Mouse (Mus musculus) hindbrain, embryonic 10.5 days (tissue): ENCODE measurements around the gene Tspan17. TPM values are rescaled to one million over a fixed set of nuclear protein-coding genes. Genes with fewer than 3 reads are reported as not detected.
A peak's percentile ranks its signal among the peaks of the same experiment; 100 is the strongest.

Experiments used
- DNase-seq: peaks from one replicate; pipeline ENCODE4 v3.0.0-alpha.2; 2017; ENCODE audit warnings: low spot score
- H3K27ac ChIP-seq: fragments of 300-500 bp; sonication (generic); 2 replicates; pipeline ENCODE4 v1.5.1; 2016; ENCODE audit warnings: mild to moderate bottlenecking, moderate library complexity
- H3K27me3 ChIP-seq: fragments of 300-500 bp; sonication (generic); 2 replicates; pipeline ENCODE4 v1.6.1; 2016; ENCODE audit warnings: mild to moderate bottlenecking; ENCODE audit not compliant: poor library complexity, insufficient read depth, severe bottlenecking
- H3K36me3 ChIP-seq: fragments of 300-500 bp; sonication (generic); 2 replicates; pipeline ENCODE4 v1.6.1; 2016; ENCODE audit warnings: mild to moderate bottlenecking, moderate library complexity
- H3K4me1 ChIP-seq: fragments of 300-500 bp; sonication (generic); replicated peaks from 2 replicates; pipeline ENCODE4 v1.6.1; 2016; ENCODE audit warnings: mild to moderate bottlenecking
- H3K4me3 ChIP-seq: fragments of 300-500 bp; sonication (generic); 2 replicates; pipeline ENCODE4 v1.5.1; 2016; ENCODE audit warnings: mild to moderate bottlenecking, moderate library complexity
- H3K9me3 ChIP-seq: fragments of 300-500 bp; sonication (generic); 2 replicates; pipeline ENCODE4 v1.6.1; 2016; ENCODE audit warnings: mild to moderate bottlenecking, moderate library complexity
- WGBS: fragments of 180-500 bp; shearing (Covaris S2); methylation state at CpG from one replicate; pipeline ENCODE4 v1.1.7; 2016; 5-methylcytosine and 5-hydroxymethylcytosine counted together
- polyA plus RNA-seq: library from polyadenylated mRNA; unstranded; fragments of >200 nt; fragmentation: Nextera tagmentation; extraction: Ambion mirVana; gene quantifications from 2 replicates; pipeline ENCODE4 v1.2.1, GENCODE M21; 2016

The Tspan17 gene
- polyA plus RNA-seq, 1 experiment from 2014 or later, result 26.5 TPM

DNA sequence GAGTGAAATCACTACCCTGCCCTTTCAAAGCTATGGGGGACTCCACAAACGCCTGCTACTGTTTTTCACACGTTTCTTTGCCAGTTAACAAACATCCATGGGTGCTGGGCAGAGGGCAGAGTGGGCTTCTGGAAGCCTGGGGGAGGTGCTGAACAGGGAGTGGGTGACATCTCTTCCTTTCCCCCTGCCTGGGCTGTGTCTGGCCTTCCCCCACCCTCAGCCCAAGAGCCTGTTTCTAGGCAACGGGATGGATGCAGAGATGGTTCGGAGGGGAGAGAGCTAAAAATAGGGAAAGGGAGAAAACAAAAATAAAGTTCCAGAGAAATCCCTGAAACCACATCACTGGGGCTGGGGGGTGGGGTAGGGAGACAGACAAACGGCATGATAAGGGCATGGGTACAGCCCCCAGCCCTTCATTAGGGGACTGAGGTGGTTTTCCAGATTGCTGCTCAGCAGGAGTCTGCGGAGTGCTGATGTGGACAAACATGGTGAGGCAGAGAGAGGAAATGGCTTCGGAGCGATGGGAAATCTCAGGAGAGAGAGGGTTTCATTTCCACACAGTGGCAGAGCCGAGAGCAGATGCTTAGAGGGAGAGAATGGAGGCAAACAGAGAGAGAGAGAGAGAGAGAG is 33.9 kb upstream of the Tspan17 start:
- Histone ChIP-seq H3K27ac (no peak overlapping the region; the same call in 1 of the 2 replicates), H3K27me3 (peaks cover 85% of the 10 kb centered on the region), H3K4me3 (no peak overlapping the region), H3K9me3 (no peaks in the 10 kb centered on the region), H3K4me1 (peaks cover 42% of the 10 kb centered on the region), H3K36me3 (no peaks in the 10 kb centered on the region)
- DNase-seq, result no peak
- 34% methylated on average over 9 of the region's 9 CpGs for WGBS

- no peak for DNase-seq
- no peaks in the 10 kb centered on the region for H3K9me3 ChIP-seq
- H3K4me1 ChIP-seq, result peaks cover 48% of the 10 kb centered on the region
- no peaks in the 10 kb centered on the region for H3K36me3 ChIP-seq
- no peak overlapping the region for H3K4me3 ChIP-seq
- WGBS, result 86% methylated on average over 8 of the region's 8 CpGs
- no peak overlapping the region for H3K27ac ChIP-seq
- H3K27me3 ChIP-seq, result peaks cover 85% of the 10 kb centered on the region
Measured at GRCm38 (mm10) chr13:54756156-54756712, 32.9 kb upstream of the Tspan17 start.

- H3K36me3 ChIP-seq, result no peaks in the 10 kb centered on the region
- WGBS, result 53% methylated on average over 10 of the region's 10 CpGs
- peaks cover 85% of the 10 kb centered on the region for H3K27me3 ChIP-seq
- no peaks in the 10 kb centered on the region for H3K9me3 ChIP-seq
- no peak for DNase-seq
- H3K27ac ChIP-seq, result peak overlapping the region; percentile 84
- H3K4me1 ChIP-seq, result peaks cover 48% of the 10 kb centered on the region
- peak overlapping the region; percentile 60 for H3K4me3 ChIP-seq
Measured at GRCm38 (mm10) chr13:54757093-54757830, 31.9 kb upstream of the Tspan17 start.

GRCm38 (mm10) chr13:54758045-54758755 is 31.0 kb upstream of the Tspan17 start:
- Histone ChIP-seq H3K27ac (peak overlapping the region; percentile 84), H3K36me3 (no peaks in the 10 kb centered on the region), H3K9me3 (no peaks in the 10 kb centered on the region), H3K4me1 (peaks cover 48% of the 10 kb centered on the region), H3K4me3 (peak overlapping the region; percentile 60), H3K27me3 (peaks cover 85% of the 10 kb centered on the region)
- under 1% methylated on average over 43 of the region's 43 CpGs for WGBS
- peak; percentile 92 for DNase-seq

- DNase-seq, result peak; percentile 11
- 1% methylated on average over 29 of the region's 29 CpGs for WGBS
- H3K27ac ChIP-seq, result peak overlapping the region; percentile 84
- H3K4me1 ChIP-seq, result peaks cover 49% of the 10 kb centered on the region
- H3K9me3 ChIP-seq, result no peaks in the 10 kb centered on the region
- H3K4me3 ChIP-seq, result peak overlapping the region; percentile 60
- H3K27me3 ChIP-seq, result peaks cover 85% of the 10 kb centered on the region
- no peaks in the 10 kb centered on the region for H3K36me3 ChIP-seq
Measured at GRCm38 (mm10) chr13:54758756-54759470, 30.3 kb upstream of the Tspan17 start.

DNA sequence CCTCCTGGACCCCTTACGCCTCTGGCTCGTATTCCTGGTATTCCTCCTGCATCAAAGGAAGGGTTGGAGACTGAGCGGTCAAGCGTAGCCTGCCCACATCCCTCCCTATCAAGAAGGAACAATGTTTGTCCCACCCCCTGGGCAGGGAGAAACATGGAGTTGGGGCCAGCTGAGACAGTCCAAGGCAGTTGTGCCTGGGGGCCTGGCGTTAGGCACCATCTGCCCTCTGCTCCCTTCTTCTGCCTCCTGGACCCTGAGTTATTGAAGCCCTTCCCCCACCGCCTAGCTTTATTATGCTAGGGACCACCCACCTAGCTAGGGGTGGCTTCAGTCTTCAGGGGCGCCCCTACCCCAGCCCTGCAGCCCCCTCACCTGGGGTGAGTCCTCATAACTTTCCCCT is 29.7 kb upstream of the Tspan17 start:
- H3K36me3 ChIP-seq, result no peaks in the 10 kb centered on the region
- DNase-seq, result peak; percentile 50
- 2% methylated on average over 7 of the region's 7 CpGs for WGBS
- peak overlapping the region; percentile 84 for H3K27ac ChIP-seq
- H3K9me3 ChIP-seq, result no peaks in the 10 kb centered on the region
- peak overlapping the region; percentile 60 for H3K4me3 ChIP-seq
- peaks cover 53% of the 10 kb centered on the region for H3K4me1 ChIP-seq
- peaks cover 85% of the 10 kb centered on the region for H3K27me3 ChIP-seq

- DNase-seq, result peak; percentile 44
- peaks cover 58% of the 10 kb centered on the region for H3K4me1 ChIP-seq
- WGBS, result 62% methylated on average over 8 of the region's 8 CpGs
- H3K36me3 ChIP-seq, result no peaks in the 10 kb centered on the region
- H3K27ac ChIP-seq, result peak overlapping the region; percentile 84; the same call in 1 of the 2 replicates
- H3K4me3 ChIP-seq, result no peak overlapping the region
- H3K27me3 ChIP-seq, result peaks cover 87% of the 10 kb centered on the region
- no peaks in the 10 kb centered on the region for H3K9me3 ChIP-seq
Measured at GRCm38 (mm10) chr13:54760164-54760795, 28.9 kb upstream of the Tspan17 start.

DNA sequence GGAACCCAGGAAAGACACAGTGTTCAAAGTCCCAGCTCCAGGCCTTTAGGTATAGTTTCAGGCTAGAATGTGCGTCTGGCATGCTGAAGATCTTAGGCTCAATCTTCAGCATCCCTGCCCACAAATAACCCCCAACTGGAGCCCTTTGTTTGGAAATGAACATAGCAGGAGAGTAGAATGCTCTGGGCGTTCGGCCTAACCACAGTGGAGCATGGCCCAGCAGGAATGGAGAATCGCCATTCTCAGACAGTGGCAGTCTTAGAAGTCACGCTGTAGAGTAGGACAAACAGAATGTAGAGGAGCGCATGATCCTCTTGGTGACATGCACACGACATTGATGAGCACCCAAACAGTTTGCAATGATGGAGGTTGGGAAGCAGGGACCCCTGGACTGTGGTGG is 28.3 kb upstream of the Tspan17 start:
- peaks cover 60% of the 10 kb centered on the region for H3K4me1 ChIP-seq
- 0 out of 2 replicates have a peak overlapping the region, but pooled peaks have one; percentile 45 for H3K27ac ChIP-seq
- no peak overlapping the region for H3K4me3 ChIP-seq
- no peaks in the 10 kb centered on the region for H3K9me3 ChIP-seq
- peaks cover 87% of the 10 kb centered on the region for H3K27me3 ChIP-seq
- H3K36me3 ChIP-seq, result no peaks in the 10 kb centered on the region
- 66% methylated on average over 7 of the region's 7 CpGs for WGBS
- DNase-seq, result no peak

DNA sequence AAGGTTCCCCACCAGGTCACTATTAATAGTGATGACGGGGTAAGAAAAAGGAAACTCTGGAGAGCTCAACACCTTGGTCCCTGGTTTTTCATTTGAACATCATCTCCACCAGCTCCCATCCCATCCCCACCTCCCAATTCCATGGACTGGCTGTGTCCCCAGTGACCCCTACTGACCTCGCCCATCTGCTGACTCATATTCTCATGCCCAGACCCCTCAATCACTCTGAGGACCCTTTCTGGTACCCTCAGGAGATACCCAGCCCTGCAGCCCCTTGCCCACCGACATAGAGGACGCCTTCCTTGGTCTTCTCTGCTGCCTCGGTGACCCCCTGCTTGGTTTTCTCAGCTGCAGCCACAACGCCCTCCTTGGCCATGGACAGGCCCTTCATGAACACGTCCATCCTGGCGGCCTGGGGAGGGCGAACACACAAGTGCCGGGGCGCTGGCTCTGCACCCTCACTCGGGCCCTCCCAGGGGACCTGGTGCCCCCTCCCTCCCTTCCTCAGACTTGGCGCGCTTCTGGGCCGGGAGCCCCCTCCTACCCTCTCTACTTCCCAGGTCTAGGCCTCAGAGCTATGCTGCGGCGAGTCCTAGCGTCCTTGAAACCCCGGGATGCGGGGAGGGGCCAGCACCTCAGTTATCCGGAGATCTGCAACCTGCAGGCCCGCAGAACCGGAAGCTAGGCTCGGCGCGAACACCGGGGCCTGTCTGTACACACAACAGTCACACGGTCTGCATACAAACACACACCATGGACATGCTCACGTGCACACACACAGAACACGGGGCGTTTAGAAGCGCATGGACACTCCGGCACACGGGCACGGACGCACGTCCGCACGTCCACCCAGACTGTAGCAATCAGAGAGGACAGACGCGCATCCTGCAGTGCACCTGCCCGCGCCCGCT is 23.6 kb upstream of the Tspan17 start:
- H3K27me3 ChIP-seq, result peaks cover 73% of the 10 kb centered on the region
- peak overlapping the region; percentile 41 for H3K27ac ChIP-seq
- peaks cover 32% of the 10 kb centered on the region for H3K4me1 ChIP-seq
- no peaks in the 10 kb centered on the region for H3K9me3 ChIP-seq
- no peak for DNase-seq
- no peaks in the 10 kb centered on the region for H3K36me3 ChIP-seq
- H3K4me3 ChIP-seq, result peak overlapping the region; percentile 57
- WGBS, result 5% methylated on average over 44 of the region's 44 CpGs

- 1% methylated on average over 35 of the region's 35 CpGs for WGBS
- Histone ChIP-seq H3K9me3 (0 out of 2 replicates have a peak, but pooled peaks cover 3% of the 10 kb centered on the region), H3K27ac (peak within 1 kb of the TSS; percentile 41), H3K4me1 (peaks cover 29% of the 10 kb centered on the region), H3K36me3 (no peaks in the 10 kb centered on the region), H3K27me3 (peaks cover 65% of the 10 kb centered on the region), H3K4me3 (peak within 1 kb of the TSS; percentile 57)
- DNase-seq, result peak; percentile 70
Measured at GRCm38 (mm10) chr13:54766192-54766768, 22.9 kb upstream of the Tspan17 start, which contains the start of gene Sncb. Sncb (minus strand) TSS chr13:54766595.

GRCm38 (mm10) chr13:54767012-54767411 is 22.2 kb upstream of the Tspan17 start:
- no peaks in the 10 kb centered on the region for H3K36me3 ChIP-seq
- H3K4me1 ChIP-seq, result peaks cover 29% of the 10 kb centered on the region
- H3K9me3 ChIP-seq, result 0 out of 2 replicates have a peak, but pooled peaks cover 3% of the 10 kb centered on the region
- peaks cover 58% of the 10 kb centered on the region for H3K27me3 ChIP-seq
- no peak overlapping the region for H3K4me3 ChIP-seq
- no peak for DNase-seq
- no peak overlapping the region for H3K27ac ChIP-seq
- 83% methylated on average over 4 of the region's 4 CpGs for WGBS
